Mouse (Mus musculus) CD8-positive naive resting alpha-beta T cell, adult 2 months (primary cell): ENCODE results near the gene Prokr2.
"Not testable (repeated sequence)": the region's sequence is repeated elsewhere in the genome, so short reads cannot be mapped to it uniquely, and the experiment has no call there.

Experiments used
- DNase-seq, 2 experiments: peaks; one replicate each; pipeline ENCODE4 v3.0.0; 2022; ENCODE audit warnings: low read depth in 2 of 2, low spot score in 2 of 2

The Prokr2 gene

DNA sequence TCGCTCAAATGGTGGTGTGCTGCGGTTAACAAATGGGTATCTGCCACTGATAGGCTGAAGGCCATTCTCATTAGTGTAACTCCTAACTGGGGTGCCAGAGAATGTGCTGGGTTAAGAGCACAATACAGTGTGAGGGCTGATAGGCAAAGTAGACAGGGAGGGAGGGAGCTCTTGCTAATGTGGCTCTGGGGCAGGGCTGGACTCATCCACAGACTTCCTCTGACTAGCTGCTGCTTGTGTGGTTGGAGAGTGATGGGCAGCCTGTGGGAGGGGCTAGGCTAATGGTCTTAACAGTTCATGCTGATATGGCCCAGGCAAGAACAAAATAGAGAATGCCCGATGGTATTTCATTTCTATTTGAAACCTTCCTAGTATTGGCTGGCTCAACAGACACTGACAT, 44.0 kb downstream of the Prokr2 start:
- DNase-seq, result no peak

GRCm38 (mm10) chr2:132340350-132340749, 44.9 kb downstream of the Prokr2 start:
- no peak for DNase-seq

GRCm38 (mm10) chr2:132337202-132337601, 48.0 kb downstream of the Prokr2 start:
- no peak for DNase-seq

- no peak for DNase-seq
Measured at GRCm38 (mm10) chr2:132323541-132323940, 61.7 kb downstream of the Prokr2 start.

- DNase-seq, result no peak
Measured at GRCm38 (mm10) chr2:132320516-132320915, 64.7 kb downstream of the Prokr2 start.

- DNase-seq, result no peak
Measured at GRCm38 (mm10) chr2:132317178-132317577, 68.1 kb downstream of the Prokr2 start.

GRCm38 (mm10) chr2:132316041-132316808, 69.0 kb downstream of the Prokr2 start:
- peak; percentile 25 to 52 for DNase-seq

GRCm38 (mm10) chr2:132314057-132314456, 71.2 kb downstream of the Prokr2 start:
- DNase-seq, result not testable (repeated sequence)

- no peak for DNase-seq
Measured at GRCm38 (mm10) chr2:132313568-132313967, 71.7 kb downstream of the Prokr2 start.

- no peak for DNase-seq
Measured at GRCm38 (mm10) chr2:132312616-132313015, 72.6 kb downstream of the Prokr2 start.

DNA sequence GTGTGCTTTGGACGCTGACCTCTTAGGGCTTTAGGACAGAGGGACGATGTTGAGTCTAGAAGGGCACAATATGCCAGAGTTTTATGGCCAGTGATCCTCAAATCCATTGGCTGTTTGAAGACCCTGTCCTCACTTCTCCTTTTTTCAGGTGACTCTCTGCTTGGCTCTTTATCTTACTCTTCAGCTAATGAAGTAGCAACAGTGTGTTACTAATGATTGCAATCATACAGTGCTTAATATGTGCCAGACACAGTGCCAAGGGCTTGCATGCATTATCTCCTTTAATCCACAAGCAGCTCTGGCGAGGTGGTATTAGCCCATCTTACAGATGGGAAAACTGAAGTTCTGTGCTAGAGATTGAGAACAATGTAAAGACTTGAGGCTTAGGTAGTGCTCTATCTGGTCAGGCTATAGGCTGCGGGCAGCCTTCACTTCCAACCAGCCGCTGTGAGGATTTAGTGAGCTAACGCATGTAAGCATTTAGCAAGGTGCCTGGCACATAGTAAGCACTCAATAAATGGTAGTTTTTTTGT, 75.8 kb downstream of the Prokr2 start:
- DNase-seq, result no peak

- DNase-seq, result no peak
Measured at GRCm38 (mm10) chr2:132308829-132309228, 76.4 kb downstream of the Prokr2 start.

DNA sequence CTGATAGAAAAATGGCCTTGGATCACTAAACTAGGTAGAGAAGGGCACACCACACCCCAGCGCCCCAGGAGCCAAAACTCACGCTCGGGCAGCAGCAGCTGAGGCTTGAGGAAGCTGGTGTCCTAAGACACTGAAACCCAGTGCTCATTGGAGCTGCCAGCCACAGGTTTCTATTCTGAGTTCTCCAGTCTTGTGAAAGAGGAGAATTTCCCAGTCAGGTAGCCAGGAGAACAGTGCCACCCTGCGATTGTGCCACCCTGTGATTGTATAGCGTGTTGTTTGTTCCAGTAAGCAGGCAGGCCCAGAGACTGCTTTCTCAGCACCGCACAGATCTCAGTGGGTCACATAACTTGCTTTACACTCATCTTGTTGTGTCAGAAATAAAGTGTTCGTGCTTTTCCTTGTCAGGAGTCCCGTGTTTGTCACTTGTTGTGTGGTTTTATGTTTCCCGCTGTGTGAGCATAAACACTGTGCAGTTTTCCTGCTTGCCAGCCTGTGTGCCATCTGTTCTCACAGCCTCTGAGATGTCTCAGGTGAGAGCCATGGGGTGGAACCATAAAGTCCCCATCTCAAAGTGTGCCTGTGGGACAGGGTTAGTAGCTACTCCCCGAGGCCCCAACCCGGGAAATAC, 77.9 kb downstream of the Prokr2 start:
- DNase-seq, result no peak

- no peak for DNase-seq
Measured at GRCm38 (mm10) chr2:132305988-132306387, 79.3 kb downstream of the Prokr2 start.

DNA sequence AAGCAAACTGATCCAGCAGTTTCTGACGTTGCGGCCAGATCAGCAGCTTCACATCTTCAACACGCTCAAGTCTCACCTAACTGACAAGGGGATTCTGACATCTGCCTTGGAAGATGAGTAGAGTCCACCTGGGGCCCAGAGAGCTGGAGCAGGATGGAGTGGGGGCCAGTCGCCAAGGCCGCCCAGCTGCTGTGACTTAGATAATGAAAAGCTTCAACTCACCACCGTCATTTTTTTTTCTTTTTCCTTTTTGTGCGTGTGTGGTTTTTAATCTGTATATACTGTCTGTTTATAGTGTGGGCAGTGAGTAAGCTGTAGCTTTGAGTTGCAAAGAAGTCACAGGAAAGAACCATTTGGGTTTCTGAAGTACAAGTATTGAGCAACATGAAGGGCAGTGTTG, 80.1 kb downstream of the Prokr2 start:
- DNase-seq, result no peak

DNA sequence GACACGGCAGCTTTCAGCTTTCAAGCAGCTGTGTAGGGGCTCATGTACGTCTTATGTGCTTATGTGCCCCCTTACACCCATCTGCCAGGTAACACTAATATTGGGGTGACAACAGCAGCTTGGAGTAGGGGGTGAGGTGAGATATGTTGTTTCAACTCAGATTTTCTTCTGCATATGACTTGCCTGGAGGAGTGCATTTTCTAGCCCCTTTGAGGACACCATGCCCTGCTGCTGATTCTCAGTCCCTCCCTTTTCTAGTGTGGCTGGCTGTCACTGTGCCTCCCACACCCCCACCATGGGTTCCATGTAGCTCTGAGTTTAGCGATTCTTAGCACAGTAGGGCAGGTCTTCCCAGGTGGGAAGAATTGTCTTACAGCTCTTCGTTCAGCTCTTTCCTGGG, 83.8 kb downstream of the Prokr2 start:
- DNase-seq, result no peak

- DNase-seq, result no peak
Measured at GRCm38 (mm10) chr2:132298250-132298649, 87.0 kb downstream of the Prokr2 start.

GRCm38 (mm10) chr2:132293694-132294450, 91.4 kb downstream of the Prokr2 start:
- DNase-seq, result no peak

DNA sequence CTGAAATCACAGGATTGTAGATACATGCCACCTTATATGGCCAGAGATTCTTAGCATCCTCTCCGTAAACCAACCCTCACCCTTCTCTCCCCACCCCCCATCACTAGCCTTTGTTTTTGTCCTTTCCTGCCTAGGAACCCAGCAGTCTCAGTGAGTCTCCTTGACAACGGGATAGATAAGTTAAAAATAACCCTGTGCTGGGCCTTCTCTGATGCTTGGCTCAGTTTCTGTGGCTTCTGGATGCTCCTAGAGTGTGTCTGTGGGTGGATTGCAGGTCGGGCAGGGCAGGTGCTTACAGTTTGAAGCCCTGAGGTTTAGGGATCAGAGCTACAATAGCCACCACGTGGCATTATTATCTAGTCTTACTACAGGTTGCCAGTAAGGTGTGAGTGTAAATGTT, 93.2 kb downstream of the Prokr2 start:
- DNase-seq, result no peak

DNA sequence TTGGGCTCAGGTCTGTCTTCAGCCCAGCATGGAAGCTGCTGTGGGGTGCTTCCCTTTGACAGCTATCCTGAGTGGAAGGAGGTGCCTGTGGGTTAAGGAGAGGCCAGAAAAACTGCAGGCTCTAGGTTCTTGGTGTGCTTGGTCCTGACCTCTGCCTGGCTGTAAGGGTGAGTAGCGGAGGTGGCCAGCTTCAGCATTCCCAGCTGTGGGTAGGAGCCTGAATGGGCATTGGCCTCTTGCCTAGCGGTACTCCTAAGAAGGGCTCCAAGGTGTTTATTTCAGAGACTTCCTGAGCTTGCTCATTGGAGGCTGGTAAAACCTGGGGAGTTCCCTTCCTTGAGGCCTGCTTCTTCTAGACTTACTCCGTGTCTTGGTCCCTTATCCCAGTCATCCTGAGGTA, 94.0 kb downstream of the Prokr2 start:
- no peak for DNase-seq

- DNase-seq, result no peak
Measured at GRCm38 (mm10) chr2:132290808-132291207, 94.4 kb downstream of the Prokr2 start.

DNA sequence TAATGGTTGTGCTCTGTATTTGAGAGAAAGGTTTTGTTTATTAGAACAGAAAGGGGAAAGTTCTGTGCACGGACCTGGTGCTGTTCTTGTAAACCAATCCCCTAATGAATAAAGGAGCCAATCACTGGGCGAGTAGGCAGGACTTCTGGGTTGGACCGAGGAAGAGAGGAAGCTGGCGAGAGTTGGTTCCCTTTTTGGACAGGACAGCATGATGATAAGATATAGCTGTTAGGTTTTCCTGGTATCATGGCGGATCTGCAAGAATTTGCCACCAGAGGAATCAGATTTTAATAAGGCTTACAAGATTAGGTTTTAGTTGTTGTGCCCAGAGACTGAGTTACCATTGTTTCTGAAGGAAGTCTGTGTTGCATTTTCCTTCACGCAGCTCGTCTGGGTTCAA, 96.0 kb downstream of the Prokr2 start:
- DNase-seq, result not testable (repeated sequence)
